Mouse (Mus musculus) ES-Bruce4 (cell line): ENCODE measurements around the gene Apoa2. TPM values are rescaled to one million over a fixed set of nuclear protein-coding genes. Genes with fewer than 3 reads are reported as not detected.

Source experiments
- H3K27ac ChIP-seq: 2 replicates; pipeline ENCODE4 v1.5.1; 2012; ENCODE audit warnings: low read length, inconsistent platforms; ENCODE audit not compliant: insufficient read depth
- H3K27me3 ChIP-seq: 2 replicates; pipeline ENCODE4 v1.6.1; 2012; ENCODE audit warnings: mild to moderate bottlenecking, low read length, inconsistent platforms; ENCODE audit not compliant: control insufficient read depth, poor library complexity, insufficient read depth, severe bottlenecking
- H3K36me3 ChIP-seq: 2 replicates; pipeline ENCODE4 v1.6.1; 2012; ENCODE audit warnings: inconsistent platforms, mild to moderate bottlenecking, low read length, moderate library complexity; ENCODE audit not compliant: control insufficient read depth, poor library complexity, insufficient read depth, severe bottlenecking
- H3K4me1 ChIP-seq: one replicate; pipeline ENCODE4 v1.8.1; 2011; ENCODE audit warnings: low read length; ENCODE audit not compliant: control insufficient read depth, insufficient read depth
- H3K4me3 ChIP-seq: 2 replicates; pipeline ENCODE4 v1.5.1; 2011; ENCODE audit warnings: low read depth, mild to moderate bottlenecking, low read length
- H3K9ac ChIP-seq: 2 replicates; pipeline ENCODE4 v1.6.1; 2012; ENCODE audit warnings: low read depth, mild to moderate bottlenecking, inconsistent platforms; ENCODE audit not compliant: poor library complexity, severe bottlenecking
- H3K9me3 ChIP-seq: replicated peaks from 2 replicates; pipeline ENCODE4 v1.6.1; 2012; ENCODE audit warnings: mild to moderate bottlenecking, low read length, inconsistent platforms; ENCODE audit not compliant: control insufficient read depth, poor library complexity, insufficient read depth, severe bottlenecking
- CTCF ChIP-seq: IDR thresholded peaks from one replicate; pipeline ENCODE4 v1.8.1; 2011; ENCODE audit warnings: low read depth, low read length
- EP300 ChIP-seq: IDR thresholded peaks from 2 replicates; pipeline ENCODE4 v1.6.1; 2011; ENCODE audit warnings: low read depth, low read length; ENCODE audit not compliant: insufficient read depth
- POLR2A ChIP-seq: IDR thresholded peaks from one replicate; pipeline ENCODE4 v1.8.1; 2011; ENCODE audit warnings: low read length; ENCODE audit not compliant: insufficient read depth
- polyA plus RNA-seq: library from polyadenylated mRNA; stranded (reverse); fragments of >200 nt; gene quantifications from 2 replicates; pipeline ENCODE4 v1.2.4, GENCODE M21; 2011; ENCODE audit warnings: low read depth; ENCODE audit not compliant: missing spikeins, insufficient read depth, insufficient read length

Gene Apoa2
- polyA plus RNA-seq, 1 experiment = 19.1 TPM

DNA sequence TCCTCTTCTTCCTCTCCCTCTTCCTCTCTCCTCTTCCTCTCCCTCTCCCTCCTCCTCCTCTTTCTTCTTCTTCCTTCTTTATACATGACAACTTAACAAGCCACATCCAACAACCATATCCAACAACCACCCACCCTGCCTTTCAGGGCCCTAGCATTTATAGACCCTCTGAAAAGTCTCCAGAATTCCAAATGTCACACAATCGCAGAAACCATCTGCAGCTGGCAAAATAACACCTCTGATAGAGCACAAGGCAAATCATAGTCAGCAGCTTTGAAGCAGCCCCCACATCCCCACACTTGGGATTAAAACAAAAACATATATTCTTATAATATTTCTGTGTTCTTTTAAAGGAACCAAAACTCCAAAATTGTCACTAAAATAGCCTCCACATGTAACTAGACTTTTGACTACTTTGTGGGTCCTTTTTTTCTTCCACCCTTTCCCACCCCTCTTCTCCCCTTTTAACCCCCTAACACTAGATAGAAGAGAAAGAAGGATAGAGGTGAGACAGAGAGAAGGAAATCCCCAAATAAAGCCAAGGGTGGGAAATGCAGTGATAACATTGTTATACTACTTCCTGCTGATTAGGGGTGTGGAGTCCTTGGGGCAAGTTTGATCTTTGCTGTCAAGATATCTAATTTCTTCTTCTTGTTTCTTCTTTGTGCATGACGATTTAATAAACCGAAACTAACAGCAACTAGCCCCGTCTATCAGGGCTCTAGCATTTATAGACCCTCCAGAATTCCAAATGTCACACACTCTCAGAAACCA, 41.3 kb downstream of the Apoa2 start:
- H3K27ac ChIP-seq = no peak overlapping the region
- H3K9ac ChIP-seq = no peak overlapping the region
- H3K9me3 ChIP-seq = no peaks in the 10 kb centered on the region
- no peaks in the 10 kb centered on the region for H3K36me3 ChIP-seq
- TF ChIP-seq CTCF (no peak), POLR2A (no peak), EP300 (no peak)
- no peak overlapping the region for H3K4me3 ChIP-seq
- H3K4me1 ChIP-seq = peaks cover under 1% of the 10 kb centered on the region
- H3K27me3 ChIP-seq = no peaks in the 10 kb centered on the region

GRCm38 (mm10) chr1:171268341-171268740, 43.5 kb downstream of the Apoa2 start:
- peaks cover 5% of the 10 kb centered on the region; the same call in 1 of the 2 replicates for H3K36me3 ChIP-seq
- no peak overlapping the region for H3K4me3 ChIP-seq
- TF ChIP-seq POLR2A (no peak), CTCF (no peak), EP300 (no peak)
- 0 out of 2 replicates have a peak overlapping the region, but pooled peaks have one; percentile 26 for H3K27ac ChIP-seq
- H3K9me3 ChIP-seq = no peaks in the 10 kb centered on the region
- no peaks in the 10 kb centered on the region for H3K27me3 ChIP-seq
- no peak overlapping the region for H3K9ac ChIP-seq
- H3K4me1 ChIP-seq = peaks cover 1% of the 10 kb centered on the region

DNA sequence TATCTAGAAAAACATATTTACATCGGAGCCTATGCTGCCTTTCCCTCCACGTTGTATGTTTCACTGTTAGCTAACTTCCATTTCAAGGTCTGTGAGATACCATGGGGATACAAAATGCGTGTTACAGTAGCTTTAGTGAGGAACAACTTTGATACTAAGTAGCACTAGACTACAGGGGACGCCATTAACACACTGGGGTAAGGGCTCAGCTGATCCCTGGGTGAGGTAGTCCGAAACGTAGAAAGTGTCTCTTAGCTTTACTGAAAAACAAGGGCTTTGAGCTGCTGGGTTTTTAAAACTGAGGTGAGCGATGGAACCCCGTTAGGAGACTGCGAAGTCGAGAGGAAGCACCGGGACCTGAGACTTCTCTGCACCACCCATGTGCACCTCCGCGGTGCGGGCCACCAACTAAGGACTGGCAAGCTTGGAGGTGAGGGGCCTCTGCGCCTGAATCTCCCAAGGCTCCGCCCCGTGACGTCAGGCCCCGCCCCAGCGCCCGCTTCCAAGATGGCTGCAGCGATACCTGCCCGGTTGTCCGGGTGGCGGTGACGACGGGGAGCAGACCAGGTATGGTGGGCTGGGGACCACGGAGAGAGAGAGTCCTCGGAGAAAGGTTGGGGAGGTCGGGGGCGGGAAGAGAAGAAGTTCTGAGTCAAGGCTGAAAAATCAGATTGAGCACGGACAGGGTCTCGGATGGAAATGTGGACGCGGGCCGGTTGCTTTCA, 45.2 kb downstream of the Apoa2 start, which contains the start of gene B4galt3:
Gene B4galt3, plus strand, starts transcription at position 481 of the 725 bp plus-strand sequence.
- H3K9ac ChIP-seq = peak within 1 kb of the TSS; percentile 54
- peaks cover 1% of the 10 kb centered on the region for H3K4me1 ChIP-seq
- peaks cover 14% of the 10 kb centered on the region for H3K36me3 ChIP-seq
- peak; percentile 53; the same call in 1 of the 2 replicates for TF ChIP-seq EP300
- TF ChIP-seq POLR2A = peak; percentile 97
- TF ChIP-seq CTCF = no peak
- peak within 1 kb of the TSS; percentile 85 for H3K4me3 ChIP-seq
- no peaks in the 10 kb centered on the region for H3K27me3 ChIP-seq
- peak within 1 kb of the TSS; percentile 55 for H3K27ac ChIP-seq
- no peaks in the 10 kb centered on the region for H3K9me3 ChIP-seq

DNA sequence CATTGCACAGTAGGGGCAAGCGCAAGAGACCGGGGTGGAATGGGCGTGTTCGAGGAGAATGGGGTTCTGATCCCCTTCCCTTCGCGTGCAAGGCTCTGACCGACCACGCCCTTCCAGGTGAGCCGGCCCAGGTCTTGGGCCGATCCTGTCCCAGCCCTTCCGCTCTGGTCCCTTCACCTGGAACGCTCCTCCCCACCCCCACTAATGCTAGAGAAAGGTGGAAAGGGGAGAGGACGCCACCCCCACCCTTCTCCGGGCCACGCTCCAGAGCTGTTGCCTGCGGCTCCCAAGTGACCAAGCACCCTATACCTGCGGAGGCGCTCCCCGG, 45.7 kb downstream of the Apoa2 start:
- Histone ChIP-seq H3K27ac (peak overlapping the region; percentile 12; the same call in 1 of the 2 replicates), H3K9me3 (no peaks in the 10 kb centered on the region), H3K36me3 (peaks cover 20% of the 10 kb centered on the region), H3K4me3 (peak overlapping the region; percentile 85), H3K9ac (peak overlapping the region; percentile 54), H3K4me1 (peaks cover 1% of the 10 kb centered on the region), H3K27me3 (no peaks in the 10 kb centered on the region)
- peak; percentile 8; the same call in 1 of the 2 replicates for TF ChIP-seq EP300
- TF ChIP-seq POLR2A = no peak

- Histone ChIP-seq H3K4me3 (peak overlapping the region; percentile 85), H3K9ac (peak overlapping the region; percentile 54), H3K27me3 (no peaks in the 10 kb centered on the region), H3K27ac (no peak overlapping the region), H3K9me3 (no peaks in the 10 kb centered on the region), H3K36me3 (peaks cover 26% of the 10 kb centered on the region), H3K4me1 (peaks cover 1% of the 10 kb centered on the region)
- TF ChIP-seq POLR2A = no peak
- TF ChIP-seq CTCF = no peak
- TF ChIP-seq EP300 = no peak
These were observed 46.3 kb downstream of the Apoa2 start for GRCm38 (mm10) chr1:171271196-171271595.

- Histone ChIP-seq H3K27ac (no peak overlapping the region), H3K36me3 (peaks cover 29% of the 10 kb centered on the region), H3K9ac (no peak overlapping the region), H3K27me3 (no peaks in the 10 kb centered on the region), H3K9me3 (no peaks in the 10 kb centered on the region), H3K4me3 (no peak overlapping the region), H3K4me1 (peaks cover 1% of the 10 kb centered on the region)
- no peak for TF ChIP-seq POLR2A
- TF ChIP-seq CTCF = no peak
- no peak for TF ChIP-seq EP300
These were observed 46.8 kb downstream of the Apoa2 start for GRCm38 (mm10) chr1:171271622-171272021.
